Mouse (Mus musculus) CH12.LX (cell line): Measurements from ENCODE around the gene Apobec3. TPM values are rescaled to one million over a fixed set of nuclear protein-coding genes. Genes with fewer than 3 reads are reported as not detected.

Experiments
- DNase-seq: peaks from one replicate; pipeline ENCODE4 v3.0.0-alpha.2; 2013; ENCODE audit errors: extremely low read depth
- H3K27ac ChIP-seq: 2 replicates; pipeline ENCODE4 v1.5.1; 2012; ENCODE audit warnings: low read depth, mild to moderate bottlenecking, control low read depth, moderate library complexity; ENCODE audit not compliant: insufficient read depth
- H3K27me3 ChIP-seq: replicated peaks from 2 replicates; pipeline ENCODE3; 2012; ENCODE audit warnings: inconsistent platforms
- H3K36me3 ChIP-seq, 2 experiments: replicated peaks in 1 of 2; 2 replicates each; pipeline versions ENCODE3 to v1.6.1; 2012; ENCODE audit warnings: inconsistent platforms in 1 of 2, low read length in 1 of 2, mild to moderate bottlenecking in 1 of 2, mixed read lengths in 1 of 2, moderate library complexity in 1 of 2; ENCODE audit not compliant: control insufficient read depth in 1 of 2, insufficient read depth in 1 of 2
- H3K4me1 ChIP-seq, 2 experiments: 2 replicates each; pipeline ENCODE4 v1.6.1; 2012; ENCODE audit warnings: inconsistent platforms in 1 of 2, moderate library complexity in 1 of 2; ENCODE audit not compliant: insufficient read depth in 2 of 2, control insufficient read depth in 1 of 2
- H3K4me2 ChIP-seq: 2 replicates; pipeline ENCODE4 v1.6.1; 2012; ENCODE audit warnings: low read depth, mild to moderate bottlenecking, control low read depth; ENCODE audit not compliant: poor library complexity, insufficient read depth, severe bottlenecking
- H3K4me3 ChIP-seq, 3 experiments: fragments of 150-350 bp in 1 of 3; sonication (generic) in 1 of 3; replicated peaks in 1 of 3; 2 replicates each; pipeline versions ENCODE3 to v1.5.1; 2011 to 2012; ENCODE audit warnings: low read depth in 2 of 3, low read length in 2 of 3, mild to moderate bottlenecking in 2 of 3, moderate library complexity in 2 of 3, control low read depth in 1 of 3, improper control_type of control experiment in 1 of 3, inconsistent platforms in 1 of 3, mixed read lengths in 1 of 3; ENCODE audit not compliant: poor library complexity in 1 of 3
- H3K79me2 ChIP-seq: replicated peaks from 2 replicates; pipeline ENCODE4 v1.6.1; 2012; ENCODE audit warnings: mild to moderate bottlenecking, moderate library complexity; ENCODE audit not compliant: control insufficient read depth, poor library complexity, insufficient read depth, severe bottlenecking; ENCODE audit errors: extremely low read depth
- H3K9ac ChIP-seq: 2 replicates; pipeline ENCODE4 v1.6.1; 2012; ENCODE audit warnings: low read depth, mild to moderate bottlenecking, control low read depth, moderate library complexity; ENCODE audit not compliant: insufficient read depth
- H3K9me3 ChIP-seq: replicated peaks from 2 replicates; pipeline ENCODE3; 2012; ENCODE audit warnings: low read length, inconsistent platforms, mixed read lengths
- CHD1 ChIP-seq: IDR thresholded peaks from 2 replicates; pipeline ENCODE4 v1.6.1; 2012; ENCODE audit warnings: low read depth, low read length, improper control_type of control experiment, inconsistent platforms
- CTCF ChIP-seq, 2 experiments: IDR thresholded peaks in 1 of 2; conservative IDR thresholded peaks in 1 of 2; 2 replicates each; pipeline ENCODE4 v1.5.1; 2011 to 2012; ENCODE audit warnings: low read depth in 2 of 2, low read length in 2 of 2, improper control_type of control experiment in 1 of 2, inconsistent platforms in 1 of 2, mild to moderate bottlenecking in 1 of 2, moderate library complexity in 1 of 2
- E2F4 ChIP-seq: IDR thresholded peaks from 2 replicates; pipeline ENCODE4 v1.6.1; 2011; ENCODE audit warnings: low read depth, low read length, improper control_type of control experiment; ENCODE audit not compliant: insufficient replicate concordance
- EP300 ChIP-seq: IDR thresholded peaks from 2 replicates; pipeline ENCODE4 v1.6.1; 2011; ENCODE audit warnings: low read length, improper control_type of control experiment
- ETS1 ChIP-seq: conservative IDR thresholded peaks from 2 replicates; pipeline ENCODE4 v1.6.1; 2012; ENCODE audit warnings: low read depth, mild to moderate bottlenecking, inconsistent platforms, low read length, improper control_type of control experiment, moderate library complexity
- GABPA ChIP-seq: IDR thresholded peaks from 2 replicates; pipeline ENCODE4 v1.6.1; 2012; ENCODE audit warnings: low read depth, low read length, improper control_type of control experiment, inconsistent platforms; ENCODE audit not compliant: insufficient replicate concordance
- HCFC1 ChIP-seq: IDR thresholded peaks from 2 replicates; pipeline ENCODE4 v1.6.1; 2012; ENCODE audit warnings: low read depth, mild to moderate bottlenecking, inconsistent platforms, low read length, improper control_type of control experiment
- IRF4 ChIP-seq: IDR thresholded peaks from 2 replicates; pipeline ENCODE4 v1.6.1; 2014; ENCODE audit warnings: low read depth, mild to moderate bottlenecking, inconsistent platforms, low read length, improper control_type of control experiment
- JUN ChIP-seq: IDR thresholded peaks from 2 replicates; pipeline ENCODE4 v1.6.1; 2011; ENCODE audit warnings: low read depth, mild to moderate bottlenecking, low read length, improper control_type of control experiment, moderate library complexity; ENCODE audit not compliant: insufficient read depth
- KAT2A ChIP-seq: IDR thresholded peaks from 2 replicates; pipeline ENCODE4 v1.6.1; 2012; ENCODE audit warnings: low read length, improper control_type of control experiment, inconsistent platforms; ENCODE audit not compliant: insufficient replicate concordance
- MAFK ChIP-seq: IDR thresholded peaks from 2 replicates; pipeline ENCODE4 v1.6.1; 2011; ENCODE audit warnings: low read length, improper control_type of control experiment; ENCODE audit not compliant: insufficient replicate concordance
- MAX ChIP-seq: IDR thresholded peaks from 2 replicates; pipeline ENCODE4 v1.6.1; 2011; ENCODE audit warnings: low read length, improper control_type of control experiment
- MAZ ChIP-seq: IDR thresholded peaks from 2 replicates; pipeline ENCODE4 v1.6.1; 2012; ENCODE audit warnings: low read depth, mild to moderate bottlenecking, inconsistent platforms, low read length, improper control_type of control experiment, moderate library complexity
- MEF2A ChIP-seq: IDR thresholded peaks from 2 replicates; pipeline ENCODE4 v1.6.1; 2014; ENCODE audit warnings: low read depth, mild to moderate bottlenecking, inconsistent platforms, low read length, improper control_type of control experiment, borderline replicate concordance
- MYC ChIP-seq: IDR thresholded peaks from 2 replicates; pipeline ENCODE4 v1.6.1; 2011; ENCODE audit warnings: low read depth, mild to moderate bottlenecking, improper control_type of control experiment, low read length
- NRF1 ChIP-seq: IDR thresholded peaks from 2 replicates; pipeline ENCODE4 v1.6.1; 2014; ENCODE audit warnings: low read depth, mild to moderate bottlenecking, inconsistent platforms, low read length, improper control_type of control experiment, moderate library complexity
- POLR2A ChIP-seq: IDR thresholded peaks from 2 replicates; pipeline ENCODE4 v1.6.1; 2011; ENCODE audit warnings: low read depth, mild to moderate bottlenecking, improper control_type of control experiment, low read length
- POLR2AphosphoS2 ChIP-seq: IDR thresholded peaks from 2 replicates; pipeline ENCODE4 v1.6.1; 2011; ENCODE audit warnings: low read depth, low read length, improper control_type of control experiment
- RAD21 ChIP-seq: IDR thresholded peaks from 2 replicates; pipeline ENCODE4 v1.6.1; 2011; ENCODE audit warnings: low read depth, mild to moderate bottlenecking, low read length, improper control_type of control experiment, moderate library complexity
- SIN3A ChIP-seq: IDR thresholded peaks from 2 replicates; pipeline ENCODE4 v1.6.1; 2012; ENCODE audit warnings: low read length, improper control_type of control experiment, inconsistent platforms
- SMC3 ChIP-seq: IDR thresholded peaks from 2 replicates; pipeline ENCODE4 v1.6.1; 2011; ENCODE audit warnings: low read depth, low read length, improper control_type of control experiment
- UBTF ChIP-seq: IDR thresholded peaks from 2 replicates; pipeline ENCODE4 v1.6.1; 2012; ENCODE audit warnings: low read depth, mild to moderate bottlenecking, inconsistent platforms, low read length, improper control_type of control experiment, moderate library complexity
- USF1 ChIP-seq: IDR thresholded peaks from 2 replicates; pipeline ENCODE4 v1.6.1; 2014; ENCODE audit warnings: low read depth, mild to moderate bottlenecking, inconsistent platforms, low read length, improper control_type of control experiment
- USF2 ChIP-seq: conservative IDR thresholded peaks from 2 replicates; pipeline ENCODE4 v1.6.1; 2011; ENCODE audit warnings: low read depth, low read length, improper control_type of control experiment
- ZC3H11A ChIP-seq: IDR thresholded peaks from 2 replicates; pipeline ENCODE4 v1.6.1; 2012; ENCODE audit warnings: low read depth, mild to moderate bottlenecking, inconsistent platforms, low read length, improper control_type of control experiment
- ZKSCAN1 ChIP-seq: IDR thresholded peaks from 2 replicates; pipeline ENCODE4 v1.6.1; 2012; ENCODE audit warnings: low read depth, inconsistent platforms, low read length, improper control_type of control experiment, borderline replicate concordance
- ZMIZ1 ChIP-seq: IDR thresholded peaks from 2 replicates; pipeline ENCODE4 v1.6.1; 2012; ENCODE audit warnings: low read depth, mild to moderate bottlenecking, inconsistent platforms, low read length, improper control_type of control experiment
- ZNF384 ChIP-seq: IDR thresholded peaks from 2 replicates; pipeline ENCODE4 v1.6.1; 2012; ENCODE audit warnings: low read depth, low read length, improper control_type of control experiment, inconsistent platforms
- dilution Hi-C: fragments of 300-500 bp; cut with MboI; formaldehyde crosslinking; loops from 2 replicates; pipeline ENCODE4 v1.14.3; 2020; ENCODE audit warnings: low sequenced_read_pairs; ENCODE audit not compliant: extremely low pct_unique_long_range_greater_than_20kb, extremely low pct_ligation_motif_present
- in situ Hi-C: fragments of 300-500 bp; cut with MboI; formaldehyde crosslinking; loops from 3 replicates; pipeline ENCODE4 v1.14.3; 2019; ENCODE audit warnings: low sequenced_read_pairs, low pct_ligation_motif_present, low pct_unique_long_range_greater_than_20kb, mixed read lengths
- polyA plus RNA-seq: library from polyadenylated mRNA; unstranded; fragments of >175 nt; gene quantifications from 2 replicates; pipeline ENCODE4 v1.2.1, GENCODE M21; 2012; ENCODE audit warnings: low read depth; ENCODE audit not compliant: insufficient read length
- total RNA-seq, 2 experiments: library from RNA; depleted of rRNA; stranded (reverse); fragments of 300-350 nt in 1 of 2; fragments of >200 nt in 1 of 2; gene quantifications; 2 replicates each; pipeline ENCODE4 v1.2.3; 2012 to 2014

The Apobec3 gene
- total and polyA plus RNA-seq, 3 experiments, result 3.9 to 94.3 (median 10.4) TPM

DNA sequence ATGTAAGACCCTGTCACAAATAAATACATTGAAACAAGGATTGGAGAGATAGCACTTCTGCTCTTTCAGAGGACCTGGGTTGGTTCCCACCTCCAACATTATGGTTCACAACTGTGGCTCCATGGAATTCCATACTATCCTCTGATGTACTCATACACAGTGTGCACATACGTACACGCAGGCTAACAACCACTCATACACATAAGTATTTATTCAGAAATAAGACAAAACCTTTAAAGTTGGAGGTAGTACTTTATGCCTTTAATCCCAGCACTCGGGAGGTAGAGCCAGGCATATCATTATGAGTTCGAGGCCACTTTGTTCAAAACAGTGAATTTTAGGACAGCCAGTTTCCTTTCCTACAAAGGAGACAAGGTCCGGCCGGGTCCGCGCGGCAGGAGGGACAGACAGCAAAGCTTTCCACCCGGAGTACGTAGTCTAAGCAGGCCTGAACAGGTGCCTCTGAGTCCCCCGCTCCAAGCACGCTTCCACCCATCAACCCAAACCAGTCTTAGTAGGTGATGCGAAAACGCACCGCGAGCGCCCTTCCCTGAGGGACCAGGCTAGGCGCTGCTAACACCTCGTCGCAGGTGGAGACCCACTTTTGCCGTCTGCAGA lies 41.7 kb downstream of the Apobec3 start:
- no peaks in the 10 kb centered on the region for H3K9me3 ChIP-seq
- TF ChIP-seq MAFK (no peak), MAX (no peak; the same call in 1 of the 2 replicates), EP300 (0 out of 2 replicates have a peak, but pooled peaks have one; percentile 17), CHD1 (peak; percentile 72; the same call in 1 of the 2 replicates), UBTF (0 out of 2 replicates have a peak, but pooled peaks have one; percentile 38)
- dilution Hi-C loops, result no loop called here
- H3K79me2 ChIP-seq, result no peaks in the 10 kb centered on the region
- peak overlapping the region; percentile 99 for H3K27ac ChIP-seq
- DNase-seq, result no peak
- in situ Hi-C loops, result no loop called here
- H3K4me3 ChIP-seq, result peak overlapping the region; percentile 50 to 66 (median 55)
- peaks cover 12 to 53% of the 10 kb centered on the region in 2 experiments for H3K4me1 ChIP-seq
- H3K36me3 ChIP-seq, result peaks cover 10 to 23% of the 10 kb centered on the region in 2 experiments
- H3K4me2 ChIP-seq, result peak overlapping the region; percentile 74
- H3K27me3 ChIP-seq, result no peaks in the 10 kb centered on the region
- peak overlapping the region; percentile 65 for H3K9ac ChIP-seq

DNA sequence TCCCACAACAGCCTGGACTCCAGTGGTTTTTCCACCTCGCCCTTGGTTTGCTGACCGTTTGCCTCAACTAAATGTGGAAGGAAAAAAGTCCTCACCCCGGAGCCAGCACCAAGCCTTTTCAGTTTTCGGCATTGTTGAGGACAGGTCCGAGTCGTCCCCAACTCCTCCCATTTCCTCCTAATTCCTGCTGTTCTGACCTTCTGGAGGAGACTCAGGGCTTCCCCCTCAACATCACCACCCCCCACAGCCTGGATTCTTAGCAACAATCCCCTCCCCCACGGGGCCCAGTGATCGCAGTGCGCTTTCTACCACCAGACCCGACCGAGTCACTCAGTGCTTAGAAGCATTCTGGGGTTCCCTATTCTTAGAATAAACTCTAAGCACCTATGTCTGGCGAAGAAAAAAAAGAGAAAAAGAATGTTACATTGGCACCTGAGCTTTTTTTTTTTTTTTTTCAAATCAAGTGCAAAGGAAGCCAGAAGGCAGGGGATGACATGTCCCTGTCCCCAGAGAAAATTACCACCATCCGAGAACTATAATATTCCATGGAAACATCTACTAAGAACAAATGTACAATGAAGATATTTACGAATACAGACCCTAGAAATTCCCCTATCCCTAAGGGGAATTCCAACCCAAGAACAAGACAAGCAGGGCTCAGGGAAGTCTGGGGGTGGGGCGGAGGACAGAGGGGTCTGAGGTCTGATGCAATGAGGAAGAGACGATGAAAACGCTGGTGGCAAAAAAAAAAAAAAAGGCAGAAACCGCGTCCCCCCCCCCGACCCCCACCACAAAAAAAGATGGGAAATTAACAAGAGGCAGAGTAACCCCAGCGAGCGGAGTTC lies 42.4 kb downstream of the Apobec3 start:
- DNase-seq, result peak; percentile 84
- H3K4me1 ChIP-seq, result peaks cover 12 to 45% of the 10 kb centered on the region in 2 experiments
- no peaks in the 10 kb centered on the region for H3K79me2 ChIP-seq
- peaks cover 10 to 21% of the 10 kb centered on the region in 2 experiments for H3K36me3 ChIP-seq
- peak overlapping the region; percentile 99 for H3K27ac ChIP-seq
- peak overlapping the region; percentile 65 for H3K9ac ChIP-seq
- H3K4me3 ChIP-seq, result peak overlapping the region; percentile 50 to 66 (median 55)
- dilution Hi-C loops, result no loop called here
- no peaks in the 10 kb centered on the region for H3K9me3 ChIP-seq
- in situ Hi-C loops, result no loop called here
- H3K27me3 ChIP-seq, result no peaks in the 10 kb centered on the region
- peak overlapping the region; percentile 74 for H3K4me2 ChIP-seq
- 0 out of 2 replicates have a peak, but pooled peaks have one; percentile 43 for TF ChIP-seq ZMIZ1
- TF ChIP-seq JUN, result peak; percentile 26; the same call in 1 of the 2 replicates
- TF ChIP-seq SMC3, result no peak
- TF ChIP-seq POLR2A, result no peak
- TF ChIP-seq ZKSCAN1, result no peak; the same call in 1 of the 2 replicates
- no peak; the same call in 1 of the 2 replicates for TF ChIP-seq SIN3A
- TF ChIP-seq USF1, result no peak
- TF ChIP-seq CTCF (conservative IDR thresholded peaks at IDR 0.05 in 1 of 2, IDR thresholded peaks at IDR 0.05 in 1 of 2; ENCODE audit: low read depth in 2 of 2, low read length in 2 of 2), result no peak
- peak; percentile 89 for TF ChIP-seq ZNF384
- no peak; the same call in 1 of the 2 replicates for TF ChIP-seq MAX
- TF ChIP-seq CHD1, result peak; percentile 65; the same call in 1 of the 2 replicates
- TF ChIP-seq KAT2A, result 0 out of 2 replicates have a peak, but pooled peaks have one; percentile 54
- no peak for TF ChIP-seq ZC3H11A
- TF ChIP-seq E2F4, result no peak
- TF ChIP-seq USF2, result no peak
- peak; percentile 69 for TF ChIP-seq MEF2A
- peak; percentile 47; the same call in 1 of the 2 replicates for TF ChIP-seq POLR2AphosphoS2
- no peak for TF ChIP-seq RAD21
- no peak for TF ChIP-seq NRF1
- no peak; the same call in none of the 2 replicates for TF ChIP-seq IRF4
- peak; percentile 79 for TF ChIP-seq ETS1
- TF ChIP-seq HCFC1, result no peak
- TF ChIP-seq MYC, result 0 out of 2 replicates have a peak, but pooled peaks have one; percentile 23
- no peak for TF ChIP-seq GABPA
- TF ChIP-seq MAZ, result peak; percentile 87
